Mouse (Mus musculus): ENCODE results near the gene Wfdc10.

The Wfdc10 gene

DNA sequence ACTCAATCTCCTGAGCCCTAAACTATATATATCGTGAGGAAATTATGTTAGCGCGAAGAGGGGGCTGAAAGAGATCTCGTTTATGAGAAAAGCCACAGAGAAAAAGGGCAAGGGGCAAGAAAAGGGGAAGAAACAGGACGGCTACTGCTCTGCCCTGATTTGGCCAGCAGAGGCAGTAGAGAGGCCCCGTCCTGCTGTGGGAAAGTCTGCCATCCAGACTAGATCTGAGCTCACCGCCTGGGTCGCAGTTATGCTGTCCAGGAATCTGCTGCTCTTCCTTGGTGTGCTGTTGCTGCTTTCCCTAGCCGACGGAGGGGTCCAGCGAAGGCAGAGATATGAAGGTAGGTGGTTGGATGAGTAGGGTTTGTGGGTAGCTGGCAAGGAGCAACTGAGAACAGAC is at the start of gene Wfdc10:
Gene Wfdc10, plus strand, starts transcription at position 189 of the 400 bp plus-strand sequence.
- no peak for DNase-seq (ENCODE audit: low spot score)

DNA sequence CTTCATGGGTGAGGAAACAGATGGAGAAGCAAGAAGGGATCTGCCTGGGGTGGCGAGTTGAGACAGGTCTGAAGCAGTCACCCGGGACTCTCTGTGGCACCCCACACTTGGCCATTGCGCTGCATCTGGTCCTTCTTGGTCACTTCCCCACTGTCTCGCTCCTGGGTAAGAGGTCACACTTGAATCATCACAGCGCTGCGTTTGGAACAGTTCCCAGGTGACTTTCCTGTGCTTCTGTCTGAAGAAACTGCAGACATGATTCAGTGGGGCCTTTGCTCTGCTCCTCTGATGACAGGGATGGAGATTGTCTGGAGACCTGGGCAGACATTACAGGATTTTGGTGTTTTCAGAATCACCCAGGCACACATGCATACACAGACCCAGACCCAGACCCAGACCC is 47.1 kb upstream of the Wfdc10 start:
- no peak for DNase-seq (ENCODE audit: low spot score)

DNA sequence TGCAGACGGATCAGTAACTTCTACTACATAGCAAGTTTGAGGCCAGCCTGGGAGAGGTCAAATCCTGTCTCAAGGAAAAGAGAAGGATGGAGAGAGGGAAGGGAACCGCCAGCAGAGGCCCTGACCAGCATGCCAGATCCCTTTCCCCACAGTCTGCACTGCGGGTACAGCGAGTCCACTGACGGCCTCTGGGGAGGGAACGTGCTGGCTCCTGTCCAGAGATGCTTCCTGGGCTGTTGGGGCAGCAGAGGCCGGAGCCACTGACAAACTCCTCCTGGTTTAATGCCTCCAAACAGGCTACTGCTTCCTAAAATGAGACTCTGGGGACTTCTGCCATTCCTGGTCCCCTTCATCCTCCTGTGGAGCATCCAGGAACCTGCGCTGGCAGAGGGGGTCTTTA is 42.4 kb upstream of the Wfdc10 start, which contains the start of the genes Wfdc6b and Wfdc8:
Gene Wfdc6b, plus strand, starts transcription at position 52 of the 400 bp plus-strand sequence.
Gene Wfdc8, minus strand, starts transcription at position 156 of the 400 bp plus-strand sequence.
- DNase-seq (ENCODE audit: low spot score), result peak; percentile 23

DNA sequence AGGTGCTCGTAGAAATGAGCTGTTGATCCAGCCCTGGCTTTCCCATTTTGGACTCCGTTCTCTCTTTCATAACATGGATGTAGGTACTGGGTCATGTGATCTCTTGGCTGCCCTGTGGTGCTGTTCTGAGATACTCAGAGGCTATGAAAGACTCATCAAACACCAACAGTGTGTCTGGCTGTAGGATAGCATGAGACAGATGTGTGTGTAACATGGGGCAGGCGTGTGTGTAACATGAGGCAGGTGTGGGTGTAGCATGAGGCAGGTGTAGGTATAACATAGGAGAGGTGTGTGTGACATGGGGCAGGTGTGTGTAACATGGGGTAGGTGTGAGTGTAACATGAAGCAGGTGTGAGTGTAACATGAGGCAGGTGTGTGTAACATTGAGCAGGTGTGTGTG is 40.5 kb upstream of the Wfdc10 start:
- DNase-seq (ENCODE audit: low spot score), result no peak

DNA sequence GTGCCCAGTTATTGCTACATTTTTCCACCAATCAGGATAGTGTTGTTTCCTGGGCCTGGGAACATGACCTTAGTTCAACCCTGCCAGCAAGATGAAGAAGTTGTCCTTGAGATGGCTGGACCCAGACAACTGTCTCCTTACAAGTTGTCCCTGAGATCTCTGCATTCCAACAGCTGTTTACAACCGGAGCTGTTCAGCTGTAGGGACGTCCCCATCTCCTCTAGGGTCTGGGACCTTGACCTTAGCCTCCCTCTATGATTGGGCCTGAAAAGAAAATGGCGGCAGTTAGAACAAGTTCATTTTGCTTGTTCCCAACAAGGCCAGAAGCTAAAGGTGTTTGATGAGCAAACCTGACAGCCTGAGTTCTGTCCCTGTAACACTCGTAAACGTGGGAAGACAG is 36.8 kb upstream of the Wfdc10 start:
- DNase-seq (ENCODE audit: low spot score), result no peak

DNA sequence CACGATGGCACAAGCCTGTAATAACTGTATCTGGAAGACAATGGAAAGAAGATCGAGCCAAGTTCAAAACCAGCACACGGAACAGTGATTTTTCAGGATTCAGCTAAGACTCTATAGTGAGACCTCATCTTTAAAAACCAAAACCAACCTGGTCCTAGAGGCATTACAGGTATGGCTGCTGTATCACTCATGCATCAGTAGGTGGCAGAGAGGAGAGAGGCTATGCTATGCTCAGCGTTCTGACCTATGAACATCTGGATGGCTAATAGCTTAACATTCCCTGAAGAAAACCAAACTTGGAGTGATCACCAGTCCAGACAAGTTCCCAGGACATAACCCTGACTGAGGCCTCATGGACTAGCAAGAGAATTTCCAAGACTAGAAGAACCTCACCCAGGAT is 34.1 kb upstream of the Wfdc10 start:
- DNase-seq (ENCODE audit: low spot score), result no peak

DNA sequence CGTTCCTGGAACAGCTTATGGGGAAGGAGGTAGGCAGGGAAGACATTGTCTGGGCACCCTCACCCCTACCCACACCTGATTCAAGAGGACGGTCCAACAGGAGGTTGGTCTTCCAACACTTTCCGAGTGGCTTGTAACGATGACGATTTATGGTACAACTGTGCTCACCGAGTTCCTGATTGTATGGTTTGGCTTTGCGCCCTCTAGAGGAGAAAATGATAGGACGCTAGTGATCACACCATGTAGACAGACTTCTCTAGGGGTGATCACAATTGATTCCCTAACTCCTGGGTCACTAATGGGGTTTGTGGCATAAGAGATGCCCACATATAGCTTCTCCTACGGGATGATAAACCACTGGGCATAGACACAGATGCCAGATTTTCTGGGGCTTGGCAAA is 20.6 kb upstream of the Wfdc10 start:
- no peak for DNase-seq (ENCODE audit: low spot score)

DNA sequence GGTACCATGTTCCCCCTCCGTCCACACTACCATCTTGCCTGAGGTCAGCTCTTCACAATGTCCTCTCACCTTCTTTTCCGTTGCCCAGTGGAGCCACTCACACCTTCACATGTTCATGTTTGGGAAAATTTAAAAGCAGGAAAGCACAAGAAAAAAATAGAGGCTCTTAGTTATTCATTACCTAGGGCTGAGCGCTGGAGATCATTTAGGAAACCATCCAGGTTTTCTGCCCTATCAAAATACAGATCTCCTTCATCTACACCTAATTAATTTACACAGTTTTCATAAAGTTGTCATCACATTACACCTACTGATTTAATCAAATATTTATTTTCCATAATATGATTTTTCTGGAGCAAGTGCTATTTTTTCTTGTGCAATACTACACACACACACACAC is 17.1 kb upstream of the Wfdc10 start, which contains the start of gene Wfdc16:
Gene Wfdc16, minus strand, starts transcription at position 101 of the 400 bp plus-strand sequence.
- DNase-seq (ENCODE audit: low spot score), result no peak

DNA sequence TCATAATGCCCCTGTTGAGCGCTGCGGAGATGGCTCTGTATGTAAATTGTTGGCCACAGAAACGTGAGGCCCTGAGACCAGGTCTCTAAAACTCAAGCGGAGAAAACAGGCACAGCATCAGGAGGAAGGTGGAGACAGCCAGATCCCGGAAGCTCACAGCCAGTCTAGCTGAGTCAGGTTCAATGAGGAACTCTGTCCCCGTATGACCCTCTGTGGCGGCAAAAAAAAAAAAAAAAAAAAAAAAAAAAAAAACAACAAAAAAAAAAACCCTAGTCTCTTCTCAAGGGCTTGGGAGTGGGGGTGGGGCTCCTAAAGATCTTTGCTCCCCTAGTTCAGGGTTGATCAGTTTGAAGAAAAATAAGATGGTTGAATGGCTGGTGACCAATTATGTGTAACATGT is 14.7 kb upstream of the Wfdc10 start:
- no peak for DNase-seq (ENCODE audit: low spot score)

DNA sequence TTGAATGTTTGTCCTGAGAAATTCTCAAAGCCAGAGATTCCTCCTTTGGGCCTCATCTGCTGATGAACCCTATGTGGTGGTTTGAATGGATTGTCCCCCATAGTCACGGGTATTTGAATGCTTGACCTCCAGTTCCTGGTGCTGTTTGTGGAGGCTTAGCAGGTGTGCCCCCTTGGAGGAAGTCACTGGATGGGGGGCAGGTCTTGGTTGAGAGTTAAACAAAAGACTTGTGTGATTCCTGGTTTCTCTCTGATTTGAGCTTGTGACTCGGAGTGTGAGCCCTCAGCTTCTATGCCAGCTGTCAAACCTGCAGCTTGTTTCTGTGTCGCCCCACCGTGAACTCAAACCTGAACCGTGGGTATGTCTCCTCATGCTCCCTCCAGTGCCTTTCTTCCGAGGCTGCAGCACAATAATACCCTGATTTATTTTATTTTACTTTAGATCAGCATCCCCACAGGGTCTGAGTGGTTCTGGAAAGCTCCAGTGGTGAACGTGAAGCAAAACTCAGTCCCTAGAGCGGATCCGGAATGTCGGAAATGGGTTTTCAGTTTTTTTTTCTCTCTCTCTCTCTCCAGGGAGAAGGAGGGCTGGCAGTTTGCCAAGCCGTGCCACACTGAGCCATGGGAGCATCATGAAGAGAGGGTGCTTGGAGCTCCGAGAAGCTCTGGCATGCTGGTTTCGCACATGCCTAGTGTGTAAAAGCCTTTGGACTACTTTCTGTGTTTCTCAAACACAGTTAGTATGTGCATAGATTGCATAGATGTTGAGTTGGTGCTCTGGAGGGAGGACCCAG is 13.8 kb upstream of the Wfdc10 start:
- no peak for DNase-seq (ENCODE audit: low spot score)

DNA sequence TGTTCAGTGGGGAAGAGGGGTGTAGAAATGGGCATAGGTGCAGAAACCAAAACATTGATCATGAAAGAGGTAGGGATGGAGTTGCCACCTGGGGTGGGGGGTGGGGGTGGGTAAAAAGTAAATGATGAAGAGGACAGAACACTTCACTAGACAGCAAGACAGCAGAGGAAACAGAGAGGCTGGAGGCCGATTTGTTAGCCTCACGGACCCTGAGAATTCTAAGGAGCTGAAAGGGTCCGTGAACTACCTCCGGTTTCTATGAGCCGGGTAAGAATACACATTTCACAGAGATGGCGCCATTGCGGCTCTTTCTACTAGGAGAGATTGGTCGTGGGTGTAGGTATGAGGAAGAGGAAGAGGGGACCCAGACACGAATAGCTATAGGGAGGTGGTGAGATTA is 637 bp downstream of the Wfdc10 start, which contains the start of gene Wfdc9:
Gene Wfdc9, minus strand, starts transcription at position 101 of the 400 bp plus-strand sequence.
- DNase-seq (ENCODE audit: low spot score), result no peak

DNA sequence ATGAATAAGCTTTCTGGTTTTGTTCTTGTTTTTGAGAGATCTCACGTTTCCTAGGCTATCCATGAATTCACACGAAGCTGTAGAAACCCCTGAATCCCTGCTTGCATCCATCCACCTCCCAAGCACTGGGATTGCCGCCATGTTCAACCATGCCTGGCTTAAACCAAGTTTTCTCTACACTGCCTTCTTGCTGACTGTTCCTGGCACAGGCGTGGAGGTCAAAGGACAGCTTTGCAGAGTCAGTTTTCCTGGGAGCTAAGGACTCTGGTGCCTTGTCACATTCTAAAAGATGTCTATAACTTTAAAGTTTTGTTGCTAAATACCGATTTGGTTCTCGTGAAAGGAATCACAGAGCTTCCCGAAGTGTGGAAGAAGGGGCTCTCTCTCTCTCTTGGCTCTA is 9.0 kb downstream of the Wfdc10 start:
- DNase-seq (ENCODE audit: low spot score), result no peak

DNA sequence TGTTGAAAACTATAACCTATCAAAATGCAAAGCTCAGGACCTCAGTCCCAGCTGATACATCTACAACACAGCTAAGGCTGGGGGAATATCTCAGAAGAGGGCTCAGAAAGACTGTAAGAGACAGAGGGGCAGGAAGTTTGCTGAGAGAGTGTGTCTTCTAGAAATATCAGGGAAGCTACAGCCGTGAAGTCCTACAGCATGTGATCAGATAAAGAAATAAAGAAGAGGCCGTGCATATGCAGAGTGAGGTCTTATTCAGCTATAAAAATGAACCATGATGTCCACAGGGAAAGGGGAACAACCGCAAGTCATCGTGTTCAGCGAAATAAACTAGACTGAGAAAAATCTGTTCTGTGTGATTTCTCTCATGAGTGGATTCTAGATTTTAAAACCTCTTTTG is 14.4 kb downstream of the Wfdc10 start:
- no peak for DNase-seq (ENCODE audit: low spot score)

DNA sequence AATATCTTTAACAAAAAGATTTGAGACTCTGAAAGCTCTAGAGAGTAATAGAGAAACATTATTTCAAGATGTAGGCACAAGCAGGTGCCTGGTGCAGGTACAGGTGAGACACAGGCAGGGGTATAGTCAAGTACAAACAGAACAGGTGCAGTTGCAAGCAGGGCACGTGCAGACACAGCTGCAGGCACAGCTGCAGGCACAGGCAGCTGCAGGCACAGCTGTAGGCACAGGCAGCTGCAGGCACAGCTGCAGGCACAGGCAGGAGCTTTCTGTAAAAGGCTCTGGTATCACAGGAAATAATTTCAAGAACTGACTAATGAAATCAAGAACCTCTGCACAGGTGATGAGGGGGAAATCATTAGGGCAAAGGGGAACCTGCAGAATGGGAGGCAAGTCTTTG is 15.1 kb downstream of the Wfdc10 start:
- no peak for DNase-seq (ENCODE audit: low spot score)

DNA sequence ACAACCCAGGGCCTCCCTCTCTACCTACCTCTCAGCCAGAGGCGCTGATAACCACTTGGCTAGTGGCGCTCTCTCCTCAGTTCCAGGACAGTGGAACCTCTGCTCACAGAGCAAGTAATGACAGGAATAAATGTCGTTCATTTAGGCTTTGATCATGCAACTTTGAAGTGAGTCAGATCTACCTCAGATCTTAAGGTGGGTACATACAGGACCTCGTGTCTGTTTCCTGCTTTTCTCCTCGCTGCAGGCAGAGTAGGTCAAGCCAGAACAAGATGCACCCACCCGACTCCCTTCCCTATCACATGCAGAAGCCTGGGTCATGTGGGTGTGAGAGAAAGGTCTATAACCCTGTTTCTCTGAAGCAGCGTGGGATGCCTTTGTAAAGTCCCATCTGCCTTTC is 18.1 kb downstream of the Wfdc10 start, which contains the start of gene Wfdc11:
Gene Wfdc11, minus strand, starts transcription at position 101 of the 400 bp plus-strand sequence.
- DNase-seq (ENCODE audit: low spot score), result no peak

DNA sequence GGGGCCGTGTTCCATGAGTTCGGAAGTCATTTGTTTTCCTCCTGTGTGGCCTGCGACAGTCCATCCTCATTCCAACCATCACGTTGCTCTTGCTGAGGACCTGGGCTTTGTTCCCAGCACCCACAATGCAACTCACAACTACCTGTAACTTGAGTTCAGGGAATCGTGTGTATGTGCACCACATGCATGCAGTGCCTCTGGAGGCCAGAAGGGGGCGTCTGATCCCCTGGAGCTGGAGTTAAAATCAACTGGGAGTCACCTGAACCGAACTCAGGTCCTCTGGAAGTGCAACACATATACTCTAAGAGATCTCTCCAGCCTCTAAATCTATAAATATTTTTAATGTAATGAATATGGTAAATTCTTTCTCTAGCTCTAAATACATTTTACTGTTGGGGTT is 20.3 kb downstream of the Wfdc10 start:
- DNase-seq (ENCODE audit: low spot score), result no peak

DNA sequence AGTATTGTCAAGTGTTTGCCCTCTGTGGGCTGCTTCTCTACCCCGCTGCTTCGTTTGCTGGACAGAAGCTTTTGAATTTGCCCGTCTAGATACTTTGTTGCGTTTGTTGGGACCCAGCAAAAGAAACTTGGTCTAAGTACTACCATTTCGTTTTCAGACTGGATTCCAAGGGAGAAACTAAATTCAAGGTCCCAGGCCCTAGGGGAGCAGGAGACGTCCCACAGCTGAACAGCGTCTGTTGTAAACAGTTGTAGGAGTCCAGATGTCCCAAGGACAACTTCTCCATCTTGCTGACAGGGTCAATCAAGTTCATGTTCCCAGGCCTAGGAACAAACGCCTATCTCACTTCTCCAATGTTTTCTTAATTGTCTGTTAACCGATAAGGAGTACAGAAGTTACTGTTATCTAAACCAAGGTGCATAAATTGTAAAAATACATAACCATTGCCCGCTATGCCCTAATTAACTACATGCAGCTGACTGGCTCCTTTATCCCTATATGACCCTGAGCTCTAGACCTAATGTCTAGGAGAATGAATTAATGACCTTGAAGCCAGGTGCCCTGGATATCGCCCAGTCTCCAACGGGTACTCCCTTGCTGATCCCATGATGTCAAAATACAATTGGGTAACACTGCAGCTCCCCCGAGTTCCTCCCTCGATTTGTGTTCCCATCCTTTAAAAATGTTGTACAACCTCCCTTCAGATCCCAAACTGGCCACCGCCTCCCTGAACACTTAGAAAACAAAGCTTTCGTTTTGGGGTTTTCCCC is 21.3 kb downstream of the Wfdc10 start:
- DNase-seq (ENCODE audit: low spot score), result no peak

DNA sequence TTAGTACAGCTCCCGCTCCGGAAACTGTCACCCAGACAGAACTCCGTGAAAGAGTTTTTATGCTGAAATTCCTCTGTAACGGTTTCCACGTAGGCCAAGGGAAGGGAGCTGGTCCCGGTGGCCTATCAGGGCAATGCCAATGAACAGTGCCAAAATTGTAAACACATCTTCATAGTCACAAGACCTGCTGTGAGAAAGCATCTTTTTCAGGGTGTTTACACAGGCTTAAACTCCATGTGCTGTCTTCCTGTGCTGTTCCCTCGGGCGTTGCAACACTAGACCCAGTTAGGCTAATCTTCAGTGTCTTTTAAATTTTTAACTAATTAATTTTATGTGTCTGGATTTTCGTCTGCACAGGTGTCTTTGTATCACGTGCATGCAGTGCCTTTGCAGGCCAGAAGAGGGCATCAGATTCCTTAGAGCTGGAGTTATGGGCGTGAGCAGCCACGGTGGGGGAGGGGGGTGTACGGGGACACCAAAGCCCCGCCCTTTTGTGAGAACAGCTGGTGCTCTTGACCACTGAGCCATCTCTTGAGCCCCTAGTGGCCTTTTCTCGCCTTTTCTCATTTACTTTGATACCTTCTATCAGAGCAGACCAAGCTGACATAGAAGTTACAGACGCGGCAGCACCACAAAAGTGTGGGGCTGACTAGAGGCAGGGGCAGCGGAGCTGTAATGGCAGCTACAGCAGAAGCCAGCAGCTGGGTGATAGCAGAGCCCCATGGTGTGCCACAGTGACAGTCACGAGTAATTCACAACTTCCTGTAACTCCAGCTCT is 23.2 kb downstream of the Wfdc10 start:
- DNase-seq (ENCODE audit: low spot score), result peak; percentile 26

DNA sequence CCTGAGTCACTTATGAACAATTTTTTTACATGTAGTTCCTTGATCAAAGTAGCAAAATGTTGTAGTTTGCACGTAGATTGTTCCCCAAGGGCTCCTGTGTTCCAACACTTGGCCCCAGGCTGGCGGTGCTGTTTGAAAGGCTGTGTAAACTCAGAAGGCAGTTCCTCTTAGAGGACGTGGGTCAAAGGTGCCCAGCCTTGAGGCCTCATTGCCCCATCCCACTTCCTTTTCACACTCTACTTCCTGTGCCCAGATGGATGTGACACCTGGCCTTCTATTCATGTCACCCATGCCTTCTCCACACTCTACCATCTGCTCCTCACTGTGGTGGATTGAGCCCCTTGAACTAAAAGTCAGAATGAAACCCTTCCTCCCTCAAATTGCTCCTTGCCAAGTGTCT is 24.1 kb downstream of the Wfdc10 start:
- no peak for DNase-seq (ENCODE audit: low spot score)

DNA sequence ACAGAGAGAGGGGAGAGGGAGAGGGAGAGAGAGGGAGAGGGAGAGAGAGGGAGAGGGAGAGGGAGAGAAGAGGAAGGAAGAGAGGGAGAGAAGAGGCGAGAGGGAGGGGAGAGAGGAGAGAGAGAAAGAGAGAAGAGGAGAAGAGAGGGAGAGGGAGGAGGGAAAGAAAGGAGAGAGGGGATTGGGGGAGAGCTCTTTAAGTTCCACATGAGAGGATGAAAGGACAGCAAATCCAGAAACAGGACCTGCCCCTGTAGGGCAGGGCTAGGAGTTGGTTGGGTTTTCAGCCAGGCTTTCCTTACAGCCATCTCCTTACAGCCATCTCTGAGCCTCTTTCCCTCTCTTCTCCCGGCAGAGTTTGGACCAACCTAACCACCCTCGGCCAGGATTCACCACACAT is 29.0 kb downstream of the Wfdc10 start, which contains the start of gene Wfdc13:
Gene Wfdc13, plus strand, starts transcription at position 301 of the 400 bp plus-strand sequence.
- no peak for DNase-seq (ENCODE audit: low spot score)

DNA sequence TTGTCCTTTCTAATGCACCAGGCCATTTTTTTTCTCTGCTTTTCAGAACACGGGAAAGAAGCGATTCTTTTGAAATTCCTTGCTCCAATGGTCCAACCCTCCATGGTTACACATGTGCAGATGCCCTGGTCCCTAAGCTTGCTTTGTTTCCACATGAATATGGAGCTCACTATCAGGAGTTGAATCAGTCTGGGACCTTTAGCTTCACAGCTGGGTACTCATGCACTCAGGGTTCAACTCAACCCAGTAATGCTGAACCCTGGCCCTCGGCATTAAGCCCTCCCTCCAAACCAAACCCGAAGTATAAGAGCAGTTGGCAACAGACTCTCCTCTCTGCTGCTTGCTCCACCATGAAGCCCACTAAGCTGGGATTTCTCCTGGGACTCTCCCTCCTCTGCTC is 42.4 kb downstream of the Wfdc10 start, which contains the start of gene Spint4:
Gene Spint4, plus strand, starts transcription at position 301 of the 400 bp plus-strand sequence.
- no peak for DNase-seq (ENCODE audit: low spot score)

DNA sequence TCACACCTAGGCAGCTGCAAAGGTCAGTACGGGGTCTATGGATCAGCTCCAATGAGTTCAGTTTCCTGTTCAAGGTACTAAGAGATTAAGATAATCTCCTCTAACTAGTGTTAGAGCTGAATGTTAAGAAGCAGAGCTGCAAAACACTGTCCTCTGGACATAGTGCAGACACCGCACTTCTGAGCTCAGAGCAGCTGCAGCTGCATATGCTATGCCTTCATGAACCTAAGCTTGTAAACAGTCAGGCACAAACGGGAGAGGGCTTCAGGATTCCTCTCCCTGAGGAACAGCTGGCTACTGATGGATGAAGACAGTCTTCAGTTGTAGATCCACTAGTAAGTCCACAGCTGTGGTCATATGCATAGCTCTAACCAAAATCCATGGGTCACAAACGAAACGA is 45.1 kb downstream of the Wfdc10 start:
- DNase-seq (ENCODE audit: low spot score), result no peak

All from ovary, postnatal 10 days (tissue).